Mouse (Mus musculus) kidney, adult 2 months (tissue): ENCODE data around the gene Bcat1.

Experiments used
- CTCF ChIP-seq: fragments of 200-500 bp; conservative IDR thresholded peaks from 2 replicates; pipeline ENCODE4 v1.5.1; 2011; ENCODE audit warnings: low read depth, mild to moderate bottlenecking, control low read depth, low read length, moderate library complexity, mixed read lengths; ENCODE audit not compliant: insufficient read depth, insufficient read length
- POLR2A ChIP-seq: fragments of 200-500 bp; IDR thresholded peaks from one replicate; pipeline ENCODE4 v1.6.1; 2011; ENCODE audit warnings: low read depth, low read length, control low read depth

- no peak for TF ChIP-seq POLR2A
- no peak for TF ChIP-seq CTCF
Observed at GRCm38 (mm10) chr6:145062763-145063162, 13.2 kb downstream of the Bcat1 start.
